Comparison of ENCODE assay signal across 1 mouse cellular context in the genomic region with DNA sequence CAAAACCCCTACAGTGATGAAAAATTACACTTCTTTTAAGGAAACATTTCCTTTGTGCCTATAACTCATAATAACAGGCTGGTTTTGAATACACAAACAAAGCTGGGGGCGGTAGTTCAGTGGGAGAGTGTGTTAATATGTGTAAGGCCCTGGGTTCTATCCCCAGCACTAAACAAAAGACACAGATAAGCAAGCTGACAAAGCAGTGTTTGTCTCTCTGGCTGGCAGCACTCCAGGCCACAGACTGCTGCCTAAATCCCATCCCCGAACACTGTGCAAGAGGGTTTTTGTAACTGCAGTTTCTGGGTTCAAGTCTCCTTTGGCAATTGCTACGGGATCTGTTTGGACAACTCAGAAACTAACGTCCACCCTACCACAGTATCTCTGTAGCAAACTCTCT.
A peak's percentile ranks its signal among the peaks of the same experiment; 100 is the strongest.
TF ChIP-seq lines count a peak whose summit lies in the region.

No protein-coding gene starts in this region.

TF ChIP-seq in MEL, 35 proteins besides CTCF, POLR2A, EP300 and RAD21 (continued from another document):
- no peak for TF ChIP-seq NRF1 (IDR thresholded peaks at IDR 0.05; ENCODE audit: insufficient read depth, low read depth, low read length, poor library complexity, severe bottlenecking)
- no peak for TF ChIP-seq KAT2A (conservative IDR thresholded peaks at IDR 0.05; ENCODE audit: low read depth, low read length)
- TF ChIP-seq CHD1 (IDR thresholded peaks at IDR 0.05; ENCODE audit: low read depth, low read length): no peak
- no peak for TF ChIP-seq MAX (IDR thresholded peaks at IDR 0.05; ENCODE audit: low read length)
- peak; percentile 47; the same call in 1 of the 2 replicates for TF ChIP-seq TCF12 (IDR thresholded peaks at IDR 0.05; ENCODE audit: low read depth, low read length)
- TF ChIP-seq MXI1 (IDR thresholded peaks at IDR 0.05; ENCODE audit: low read depth, low read length): no peak
- no peak; the same call in 1 of the 2 replicates for TF ChIP-seq BHLHE40 (IDR thresholded peaks at IDR 0.05; ENCODE audit: borderline replicate concordance, low read depth, low read length)
- TF ChIP-seq RCOR1 (IDR thresholded peaks at IDR 0.05; ENCODE audit: low read depth, low read length): peak; percentile 97
- TF ChIP-seq GATA1 (IDR thresholded peaks at IDR 0.05; ENCODE audit: low read depth, low read length): peak; percentile 71
- no peak for TF ChIP-seq POLR2AphosphoS2 (IDR thresholded peaks at IDR 0.05; ENCODE audit: low read length)
- no peak for TF ChIP-seq MYB (IDR thresholded peaks at IDR 0.05; ENCODE audit: low read depth, low read length)
- no peak for TF ChIP-seq MEF2A (IDR thresholded peaks at IDR 0.05; ENCODE audit: extremely low read depth, insufficient replicate concordance, low read depth, low read length, poor library complexity, severe bottlenecking)
- no peak for TF ChIP-seq ZMIZ1 (IDR thresholded peaks at IDR 0.05; ENCODE audit: low read depth, low read length)
- TF ChIP-seq ELF1 (IDR thresholded peaks at IDR 0.05; ENCODE audit: low read depth, low read length): no peak
- no peak for TF ChIP-seq JUND (IDR thresholded peaks at IDR 0.05; ENCODE audit: low read depth, low read length)
- TF ChIP-seq USF1 (IDR thresholded peaks at IDR 0.05; ENCODE audit: low read depth, low read length): no peak
- no peak for TF ChIP-seq MYC (IDR thresholded peaks at IDR 0.05; ENCODE audit: low read depth, low read length)
- no peak for TF ChIP-seq USF2 (IDR thresholded peaks at IDR 0.05; ENCODE audit: borderline replicate concordance in 1 of 2, insufficient read depth in 1 of 2, low read depth in 1 of 2, low read length in 2 of 2)
- TF ChIP-seq ETS1 (IDR thresholded peaks at IDR 0.05; ENCODE audit: low read depth, low read length): peak; percentile 38; the same call in 1 of the 2 replicates
- peak; percentile 36; the same call in 1 of the 2 replicates for TF ChIP-seq MAFK (IDR thresholded peaks at IDR 0.05; ENCODE audit: borderline replicate concordance, low read depth, low read length)
- no peak for TF ChIP-seq TAL1 (IDR thresholded peaks at IDR 0.05; ENCODE audit: low read length)
- TF ChIP-seq GABPA (IDR thresholded peaks at IDR 0.05; ENCODE audit: low read depth, low read length): no peak
- TF ChIP-seq E2F4 (IDR thresholded peaks at IDR 0.05; ENCODE audit: borderline replicate concordance, low read depth, low read length): no peak
- TF ChIP-seq MAZ (IDR thresholded peaks at IDR 0.05; ENCODE audit: low read depth, low read length): no peak
- no peak for TF ChIP-seq UBTF (IDR thresholded peaks at IDR 0.05; ENCODE audit: borderline replicate concordance, insufficient read depth, low read depth, low read length)
- 0 out of 2 replicates have a peak, but pooled peaks have one; percentile 21 for TF ChIP-seq HCFC1 (IDR thresholded peaks at IDR 0.05; ENCODE audit: low read depth, low read length)
- TF ChIP-seq ZC3H11A (IDR thresholded peaks at IDR 0.05; ENCODE audit: low read depth, low read length): no peak
- TF ChIP-seq TBP (IDR thresholded peaks at IDR 0.05; ENCODE audit: low read depth, low read length): peak; percentile 39; the same call in 1 of the 2 replicates
- TF ChIP-seq POLR2AphosphoS5 (IDR thresholded peaks at IDR 0.05; ENCODE audit: borderline replicate concordance, low read depth, low read length): no peak
